Mouse (Mus musculus): ENCODE results near the gene Gm20388. TPM values are rescaled to one million over a fixed set of nuclear protein-coding genes. Genes with fewer than 3 reads are reported as not detected.
"Not testable (repeated sequence)": the region's sequence is repeated elsewhere in the genome, so short reads cannot be mapped to it uniquely, and the experiment has no call there.

Gm20388 gene
- total RNA-seq, 2 experiments from 2014 or later = 11.4 to 18.1 TPM

GRCm38 (mm10) chr8:121651308-121651873 lies 1740.8 kb downstream of the Gm20388 start:
- ATAC-seq (replicated peaks; ENCODE audit: low FRiP score, low TSS enrichment, poor library complexity, severe bottlenecking) = no peak

GRCm38 (mm10) chr8:121651874-121652361 lies 1741.3 kb downstream of the Gm20388 start:
- no peak for ATAC-seq (replicated peaks; ENCODE audit: low FRiP score, low TSS enrichment, poor library complexity, severe bottlenecking)

GRCm38 (mm10) chr8:121652774-121653323 lies 1742.2 kb downstream of the Gm20388 start, which contains the start of gene Zcchc14:
Gene Zcchc14 (minus strand): TSS chr8:121652901.
- peak; percentile 73 for ATAC-seq (replicated peaks; ENCODE audit: low FRiP score, low TSS enrichment, poor library complexity, severe bottlenecking)

GRCm38 (mm10) chr8:121653340-121654019 lies 1742.8 kb downstream of the Gm20388 start:
- no peak for ATAC-seq (replicated peaks; ENCODE audit: low FRiP score, low TSS enrichment, poor library complexity, severe bottlenecking)

- ATAC-seq (replicated peaks; ENCODE audit: low FRiP score, low TSS enrichment, poor library complexity, severe bottlenecking) = no peak
These were observed 1743.5 kb downstream of the Gm20388 start for GRCm38 (mm10) chr8:121654131-121654530.

GRCm38 (mm10) chr8:121654966-121655494 lies 1744.4 kb downstream of the Gm20388 start:
- no peak for ATAC-seq (replicated peaks; ENCODE audit: low FRiP score, low TSS enrichment, poor library complexity, severe bottlenecking)

GRCm38 (mm10) chr8:121660602-121661001 lies 1750.0 kb downstream of the Gm20388 start:
- ATAC-seq (replicated peaks; ENCODE audit: low FRiP score, low TSS enrichment, poor library complexity, severe bottlenecking) = no peak

- ATAC-seq (replicated peaks; ENCODE audit: low FRiP score, low TSS enrichment, poor library complexity, severe bottlenecking) = no peak
These were observed 1751.2 kb downstream of the Gm20388 start for GRCm38 (mm10) chr8:121661631-121662357.

- no peak for ATAC-seq (replicated peaks; ENCODE audit: low FRiP score, low TSS enrichment, poor library complexity, severe bottlenecking)
These were observed 1752.5 kb downstream of the Gm20388 start for GRCm38 (mm10) chr8:121663101-121663500.

GRCm38 (mm10) chr8:121665329-121665728 lies 1754.7 kb downstream of the Gm20388 start:
- ATAC-seq (replicated peaks; ENCODE audit: low FRiP score, low TSS enrichment, poor library complexity, severe bottlenecking) = no peak

GRCm38 (mm10) chr8:121667936-121668500 lies 1757.4 kb downstream of the Gm20388 start:
- not testable (repeated sequence) for ATAC-seq (replicated peaks; ENCODE audit: low FRiP score, low TSS enrichment, poor library complexity, severe bottlenecking)

GRCm38 (mm10) chr8:121668553-121668952 lies 1757.9 kb downstream of the Gm20388 start:
- no peak for ATAC-seq (replicated peaks; ENCODE audit: low FRiP score, low TSS enrichment, poor library complexity, severe bottlenecking)

GRCm38 (mm10) chr8:121669208-121669607 lies 1758.6 kb downstream of the Gm20388 start:
- ATAC-seq (replicated peaks; ENCODE audit: low FRiP score, low TSS enrichment, poor library complexity, severe bottlenecking) = no peak

GRCm38 (mm10) chr8:121673153-121673552 lies 1762.5 kb downstream of the Gm20388 start:
- ATAC-seq (replicated peaks; ENCODE audit: low FRiP score, low TSS enrichment, poor library complexity, severe bottlenecking) = no peak

- no peak for ATAC-seq (replicated peaks; ENCODE audit: low FRiP score, low TSS enrichment, poor library complexity, severe bottlenecking)
These were observed 1763.3 kb downstream of the Gm20388 start for GRCm38 (mm10) chr8:121673917-121674316.

- no peak for ATAC-seq (replicated peaks; ENCODE audit: low FRiP score, low TSS enrichment, poor library complexity, severe bottlenecking)
These were observed 1763.9 kb downstream of the Gm20388 start for GRCm38 (mm10) chr8:121674524-121674923.

- ATAC-seq (replicated peaks; ENCODE audit: low FRiP score, low TSS enrichment, poor library complexity, severe bottlenecking) = no peak
These were observed 1764.5 kb downstream of the Gm20388 start for GRCm38 (mm10) chr8:121675161-121675560.

GRCm38 (mm10) chr8:121675701-121676100 lies 1765.1 kb downstream of the Gm20388 start:
- ATAC-seq (replicated peaks; ENCODE audit: low FRiP score, low TSS enrichment, poor library complexity, severe bottlenecking) = no peak

- ATAC-seq (replicated peaks; ENCODE audit: low FRiP score, low TSS enrichment, poor library complexity, severe bottlenecking) = no peak
These were observed 1768.1 kb downstream of the Gm20388 start for GRCm38 (mm10) chr8:121678696-121679095.

Data from megakaryocyte-erythroid progenitor cell, adult 5-6 weeks (primary cell).